Mouse (Mus musculus): Measurements from ENCODE around the gene Kif9. TPM values are rescaled to one million over a fixed set of nuclear protein-coding genes. Genes with fewer than 3 reads are reported as not detected.
A peak's percentile ranks its signal among the peaks of the same experiment; 100 is the strongest.

The Kif9 gene
- polyA plus RNA-seq, 1 experiment: 1.2 TPM

- TF ChIP-seq POLR2A (IDR thresholded peaks at IDR 0.05; ENCODE audit: insufficient read depth, low read length) (no peak), EP300 (IDR thresholded peaks at IDR 0.05; ENCODE audit: insufficient read depth, low read depth, low read length) (no peak), CTCF (IDR thresholded peaks at IDR 0.05; ENCODE audit: low read depth, low read length) (no peak)
- H3K27ac ChIP-seq (ENCODE audit: insufficient read depth, low read length): no peak overlapping the region
Measured at GRCm38 (mm10) chr9:110448356-110448755, 28.4 kb upstream of the Kif9 start.

GRCm38 (mm10) chr9:110448857-110449617, 27.7 kb upstream of the Kif9 start:
- H3K27ac ChIP-seq (ENCODE audit: insufficient read depth, low read length): no peak overlapping the region
- no peaks in the 10 kb centered on the region for H3K36me3 ChIP-seq (ENCODE audit: control insufficient read depth, insufficient read depth, low read length, poor library complexity, severe bottlenecking)
- no peak for TF ChIP-seq POLR2A (IDR thresholded peaks at IDR 0.05; ENCODE audit: insufficient read depth, low read length)
- TF ChIP-seq CTCF (IDR thresholded peaks at IDR 0.05; ENCODE audit: low read depth, low read length): peak; percentile 38
- TF ChIP-seq EP300 (IDR thresholded peaks at IDR 0.05; ENCODE audit: insufficient read depth, low read depth, low read length): no peak
- no peaks in the 10 kb centered on the region for H3K9me3 ChIP-seq (replicated peaks; ENCODE audit: control insufficient read depth, insufficient read depth, low read length, poor library complexity, severe bottlenecking)
- no peak overlapping the region for H3K4me3 ChIP-seq (ENCODE audit: low read depth, low read length)
- H3K27me3 ChIP-seq (ENCODE audit: control insufficient read depth, insufficient read depth, low read length, poor library complexity, severe bottlenecking): no peaks in the 10 kb centered on the region
- no peak overlapping the region for H3K9ac ChIP-seq (ENCODE audit: low read depth, poor library complexity, severe bottlenecking)
- no peaks in the 10 kb centered on the region for H3K4me1 ChIP-seq (ENCODE audit: control insufficient read depth, insufficient read depth, low read length)

More at GRCm38 (mm10) chr9:110448356-110448755, 28.4 kb upstream of the Kif9 start:
- Histone ChIP-seq H3K36me3 (ENCODE audit: control insufficient read depth, insufficient read depth, low read length, poor library complexity, severe bottlenecking) (no peaks in the 10 kb centered on the region), H3K9me3 (replicated peaks; ENCODE audit: control insufficient read depth, insufficient read depth, low read length, poor library complexity, severe bottlenecking) (no peaks in the 10 kb centered on the region), H3K4me1 (ENCODE audit: control insufficient read depth, insufficient read depth, low read length) (no peaks in the 10 kb centered on the region), H3K4me3 (ENCODE audit: low read depth, low read length) (no peak overlapping the region), H3K9ac (ENCODE audit: low read depth, poor library complexity, severe bottlenecking) (no peak overlapping the region), H3K27me3 (ENCODE audit: control insufficient read depth, insufficient read depth, low read length, poor library complexity, severe bottlenecking) (no peaks in the 10 kb centered on the region)

- H3K27me3 ChIP-seq (ENCODE audit: control insufficient read depth, insufficient read depth, low read length, poor library complexity, severe bottlenecking): no peaks in the 10 kb centered on the region
- no peak for TF ChIP-seq POLR2A (IDR thresholded peaks at IDR 0.05; ENCODE audit: insufficient read depth, low read length)
- no peak for TF ChIP-seq CTCF (IDR thresholded peaks at IDR 0.05; ENCODE audit: low read depth, low read length)
- no peak for TF ChIP-seq EP300 (IDR thresholded peaks at IDR 0.05; ENCODE audit: insufficient read depth, low read depth, low read length)
- no peaks in the 10 kb centered on the region for H3K4me1 ChIP-seq (ENCODE audit: control insufficient read depth, insufficient read depth, low read length)
- H3K9ac ChIP-seq (ENCODE audit: low read depth, poor library complexity, severe bottlenecking): no peak overlapping the region
- no peaks in the 10 kb centered on the region for H3K9me3 ChIP-seq (replicated peaks; ENCODE audit: control insufficient read depth, insufficient read depth, low read length, poor library complexity, severe bottlenecking)
- no peak overlapping the region for H3K4me3 ChIP-seq (ENCODE audit: low read depth, low read length)
- no peak overlapping the region for H3K27ac ChIP-seq (ENCODE audit: insufficient read depth, low read length)
- no peaks in the 10 kb centered on the region for H3K36me3 ChIP-seq (ENCODE audit: control insufficient read depth, insufficient read depth, low read length, poor library complexity, severe bottlenecking)
Measured at GRCm38 (mm10) chr9:110452523-110452922, 24.2 kb upstream of the Kif9 start.

- Histone ChIP-seq H3K36me3 (ENCODE audit: control insufficient read depth, insufficient read depth, low read length, poor library complexity, severe bottlenecking) (no peaks in the 10 kb centered on the region), H3K4me1 (ENCODE audit: control insufficient read depth, insufficient read depth, low read length) (no peaks in the 10 kb centered on the region), H3K9me3 (replicated peaks; ENCODE audit: control insufficient read depth, insufficient read depth, low read length, poor library complexity, severe bottlenecking) (no peaks in the 10 kb centered on the region), H3K9ac (ENCODE audit: low read depth, poor library complexity, severe bottlenecking) (no peak overlapping the region), H3K4me3 (ENCODE audit: low read depth, low read length) (no peak overlapping the region), H3K27ac (ENCODE audit: insufficient read depth, low read length) (no peak overlapping the region), H3K27me3 (ENCODE audit: control insufficient read depth, insufficient read depth, low read length, poor library complexity, severe bottlenecking) (no peaks in the 10 kb centered on the region)
- TF ChIP-seq CTCF (IDR thresholded peaks at IDR 0.05; ENCODE audit: low read depth, low read length) (no peak), POLR2A (IDR thresholded peaks at IDR 0.05; ENCODE audit: insufficient read depth, low read length) (no peak), EP300 (IDR thresholded peaks at IDR 0.05; ENCODE audit: insufficient read depth, low read depth, low read length) (no peak)
Measured at GRCm38 (mm10) chr9:110457926-110458325, 18.8 kb upstream of the Kif9 start.

- no peak overlapping the region for H3K4me3 ChIP-seq (ENCODE audit: low read depth, low read length)
- H3K9ac ChIP-seq (ENCODE audit: low read depth, poor library complexity, severe bottlenecking): no peak overlapping the region
- H3K27ac ChIP-seq (ENCODE audit: insufficient read depth, low read length): no peak overlapping the region
- H3K27me3 ChIP-seq (ENCODE audit: control insufficient read depth, insufficient read depth, low read length, poor library complexity, severe bottlenecking): no peaks in the 10 kb centered on the region
- TF ChIP-seq POLR2A (IDR thresholded peaks at IDR 0.05; ENCODE audit: insufficient read depth, low read length) (no peak), EP300 (IDR thresholded peaks at IDR 0.05; ENCODE audit: insufficient read depth, low read depth, low read length) (no peak), CTCF (IDR thresholded peaks at IDR 0.05; ENCODE audit: low read depth, low read length) (no peak)
- no peaks in the 10 kb centered on the region for H3K36me3 ChIP-seq (ENCODE audit: control insufficient read depth, insufficient read depth, low read length, poor library complexity, severe bottlenecking)
- H3K9me3 ChIP-seq (replicated peaks; ENCODE audit: control insufficient read depth, insufficient read depth, low read length, poor library complexity, severe bottlenecking): no peaks in the 10 kb centered on the region
- no peaks in the 10 kb centered on the region for H3K4me1 ChIP-seq (ENCODE audit: control insufficient read depth, insufficient read depth, low read length)
Measured at GRCm38 (mm10) chr9:110459145-110459727, 17.5 kb upstream of the Kif9 start.
